Mouse (Mus musculus): Measurements from ENCODE around the gene Cyp2c23. TPM values are rescaled to one million over a fixed set of nuclear protein-coding genes. Genes with fewer than 3 reads are reported as not detected.

The Cyp2c23 gene
- polyA plus RNA-seq, 1 experiment from 2014 or later, result not detected

DNA sequence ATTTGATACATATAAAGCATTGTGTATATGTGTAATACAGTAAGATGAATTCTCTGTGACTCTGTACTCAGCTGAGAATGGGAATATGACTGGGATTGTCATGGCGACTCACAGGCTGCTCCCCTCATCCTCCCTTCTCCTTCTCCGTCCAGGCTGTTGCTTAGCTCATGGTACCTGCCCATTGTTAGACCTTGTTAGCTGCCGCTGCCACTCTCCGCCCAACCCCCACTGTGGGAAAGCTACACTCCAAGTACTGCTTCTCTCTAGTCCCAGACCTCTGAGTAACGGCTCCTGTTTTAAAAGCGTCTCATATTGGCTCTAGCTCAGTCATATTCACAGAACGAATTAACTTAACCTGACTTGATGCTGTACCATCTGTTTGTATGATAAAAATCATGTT, 9.3 kb downstream of the Cyp2c23 start:
- Histone ChIP-seq H3K9me3 (no peaks in the 10 kb centered on the region), H3K9ac (no peak overlapping the region), H3K4me1 (replicated peaks) (no peaks in the 10 kb centered on the region), H3K4me3 (no peak overlapping the region), H3K27me3 (no peaks in the 10 kb centered on the region), H3K27ac (replicated peaks) (no peak overlapping the region), H3K4me2 (no peak overlapping the region), H3K36me3 (no peaks in the 10 kb centered on the region)
- ATAC-seq (ENCODE audit: low FRiP score, low read depth), result no peak
- WGBS, result 61% methylated on average over 7 of the region's 7 CpGs

GRCm38 (mm10) chr19:44013862-44014261, 15.1 kb downstream of the Cyp2c23 start:
- Histone ChIP-seq H3K27me3 (no peaks in the 10 kb centered on the region), H3K27ac (replicated peaks) (no peak overlapping the region), H3K4me2 (no peak overlapping the region), H3K4me3 (no peak overlapping the region), H3K4me1 (replicated peaks) (no peaks in the 10 kb centered on the region), H3K9ac (no peak overlapping the region), H3K9me3 (no peaks in the 10 kb centered on the region), H3K36me3 (no peaks in the 10 kb centered on the region)
- ATAC-seq (ENCODE audit: low FRiP score, low read depth), result no peak
- 86% methylated on average over 6 of the region's 6 CpGs for WGBS

- Histone ChIP-seq H3K36me3 (no peaks in the 10 kb centered on the region), H3K4me1 (replicated peaks) (no peaks in the 10 kb centered on the region), H3K9ac (no peak overlapping the region), H3K4me2 (no peak overlapping the region), H3K9me3 (no peaks in the 10 kb centered on the region), H3K27me3 (no peaks in the 10 kb centered on the region), H3K4me3 (no peak overlapping the region), H3K27ac (replicated peaks) (no peak overlapping the region)
- no peak for ATAC-seq (ENCODE audit: low FRiP score, low read depth)
- WGBS, result 74% methylated on average over 15 of the region's 15 CpGs
Measured at GRCm38 (mm10) chr19:44008784-44009183, 20.2 kb downstream of the Cyp2c23 start.

- ATAC-seq (ENCODE audit: low FRiP score, low read depth), result no peak
- Histone ChIP-seq H3K36me3 (no peaks in the 10 kb centered on the region), H3K4me2 (no peak overlapping the region), H3K9ac (no peak overlapping the region), H3K9me3 (no peaks in the 10 kb centered on the region), H3K27me3 (no peaks in the 10 kb centered on the region), H3K27ac (replicated peaks) (no peak overlapping the region), H3K4me3 (no peak overlapping the region), H3K4me1 (replicated peaks) (no peaks in the 10 kb centered on the region)
- 60% methylated on average over 12 of the region's 12 CpGs for WGBS
Measured at GRCm38 (mm10) chr19:44007186-44007585, 21.8 kb downstream of the Cyp2c23 start.

DNA sequence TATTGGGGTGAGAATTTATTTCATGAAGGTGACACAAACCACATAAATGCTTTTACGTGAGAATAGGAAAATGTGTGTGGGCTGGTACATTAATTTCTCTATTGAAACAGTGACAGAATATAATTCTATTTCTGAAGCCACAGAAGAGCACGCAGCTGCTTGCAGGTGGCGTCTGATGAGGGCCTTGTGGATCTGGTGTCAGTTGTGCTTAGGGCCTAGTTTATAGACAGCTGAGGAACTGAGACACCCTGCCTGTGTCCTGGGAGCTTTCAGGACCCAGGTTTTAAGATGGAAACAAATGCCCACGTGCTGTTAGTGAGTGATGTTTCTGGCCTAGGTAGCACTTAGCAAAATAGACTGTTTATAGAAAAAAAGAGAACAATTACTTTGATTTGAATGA, 24.0 kb downstream of the Cyp2c23 start:
- Histone ChIP-seq H3K36me3 (no peaks in the 10 kb centered on the region), H3K4me1 (replicated peaks) (no peaks in the 10 kb centered on the region), H3K27me3 (no peaks in the 10 kb centered on the region), H3K27ac (replicated peaks) (no peak overlapping the region), H3K4me2 (no peak overlapping the region), H3K9me3 (no peaks in the 10 kb centered on the region), H3K4me3 (no peak overlapping the region), H3K9ac (no peak overlapping the region)
- no peak for ATAC-seq (ENCODE audit: low FRiP score, low read depth)
- WGBS, result 83% methylated on average over 4 of the region's 4 CpGs

- Histone ChIP-seq H3K36me3 (no peaks in the 10 kb centered on the region), H3K27me3 (no peaks in the 10 kb centered on the region), H3K4me1 (replicated peaks) (no peaks in the 10 kb centered on the region), H3K9ac (no peak overlapping the region), H3K9me3 (no peaks in the 10 kb centered on the region), H3K4me3 (no peak overlapping the region), H3K4me2 (no peak overlapping the region), H3K27ac (replicated peaks) (no peak overlapping the region)
- ATAC-seq (ENCODE audit: low FRiP score, low read depth), result no peak
- 88% methylated on average over 2 of the region's 2 CpGs for WGBS
Measured at GRCm38 (mm10) chr19:44004261-44004660, 24.7 kb downstream of the Cyp2c23 start.

DNA sequence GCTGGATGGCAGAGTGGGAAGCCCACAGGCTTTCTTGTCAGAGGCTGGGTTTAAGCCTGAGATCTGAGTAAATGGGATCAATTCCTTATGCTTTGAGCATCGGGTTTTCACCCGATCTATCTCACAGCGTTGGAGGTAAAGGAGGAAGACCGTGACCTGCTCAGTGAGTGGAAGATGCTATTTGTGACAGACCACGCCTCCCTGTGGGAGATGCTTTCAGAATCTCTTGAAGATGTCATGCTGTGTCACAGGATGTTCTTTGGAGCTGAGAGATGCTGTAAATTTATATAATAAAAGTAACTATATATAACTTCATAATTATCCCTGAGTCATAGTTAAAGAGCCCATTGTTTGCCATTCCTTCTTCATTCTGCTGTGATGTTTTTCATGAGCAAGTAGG, 28.3 kb downstream of the Cyp2c23 start:
- Histone ChIP-seq H3K9ac (no peak overlapping the region), H3K27ac (replicated peaks) (no peak overlapping the region), H3K27me3 (no peaks in the 10 kb centered on the region), H3K4me1 (replicated peaks) (no peaks in the 10 kb centered on the region), H3K9me3 (no peaks in the 10 kb centered on the region), H3K4me3 (no peak overlapping the region), H3K36me3 (no peaks in the 10 kb centered on the region), H3K4me2 (no peak overlapping the region)
- ATAC-seq (ENCODE audit: low FRiP score, low read depth), result no peak
- 73% methylated on average over 5 of the region's 5 CpGs for WGBS

GRCm38 (mm10) chr19:44000061-44000460, 28.9 kb downstream of the Cyp2c23 start:
- Histone ChIP-seq H3K4me3 (no peak overlapping the region), H3K9me3 (no peaks in the 10 kb centered on the region), H3K4me2 (no peak overlapping the region), H3K9ac (no peak overlapping the region), H3K27ac (replicated peaks) (no peak overlapping the region), H3K27me3 (no peaks in the 10 kb centered on the region), H3K4me1 (replicated peaks) (no peaks in the 10 kb centered on the region), H3K36me3 (no peaks in the 10 kb centered on the region)
- WGBS, result 97% methylated on average over 1 of the region's 1 CpGs
- ATAC-seq (ENCODE audit: low FRiP score, low read depth), result no peak

DNA sequence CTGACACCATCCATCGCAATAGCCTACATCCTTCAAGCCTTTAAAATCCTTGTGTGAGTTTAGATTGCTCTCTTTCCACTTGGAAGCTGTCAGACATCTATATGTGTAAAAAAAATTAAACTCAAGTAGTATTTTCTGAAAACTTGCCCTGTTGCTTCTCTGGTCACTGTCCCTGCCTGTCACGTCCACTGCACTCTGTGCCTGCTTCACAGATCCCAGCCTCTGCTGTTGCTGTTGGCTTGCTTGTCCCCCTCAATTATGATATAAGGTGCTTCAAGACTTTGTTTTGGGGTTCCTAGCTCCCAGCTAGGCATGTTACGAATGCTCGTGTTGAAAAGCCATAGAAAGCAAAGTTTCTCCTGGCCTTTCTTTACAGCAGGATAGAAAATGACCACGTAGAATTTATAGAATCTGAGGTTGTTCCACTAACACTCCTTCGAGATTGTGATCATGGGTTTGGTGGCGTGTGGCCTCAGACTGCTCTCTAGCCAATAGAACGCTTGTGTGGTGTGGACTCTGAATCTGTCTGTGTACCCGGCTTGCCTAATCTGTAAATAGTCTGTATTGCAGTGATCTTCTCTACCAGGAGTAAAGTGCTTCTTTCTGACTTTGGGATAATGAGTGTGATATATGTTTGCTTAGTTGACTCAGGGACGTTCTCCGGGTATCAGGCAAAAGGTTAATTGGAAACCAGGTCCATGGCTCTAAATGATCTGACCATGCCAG, 30.0 kb downstream of the Cyp2c23 start:
- Histone ChIP-seq H3K4me2 (no peak overlapping the region), H3K9me3 (no peaks in the 10 kb centered on the region), H3K4me3 (no peak overlapping the region), H3K9ac (no peak overlapping the region), H3K4me1 (replicated peaks) (no peaks in the 10 kb centered on the region), H3K27me3 (no peaks in the 10 kb centered on the region), H3K36me3 (no peaks in the 10 kb centered on the region), H3K27ac (replicated peaks) (no peak overlapping the region)
- no peak for ATAC-seq (ENCODE audit: low FRiP score, low read depth)
- WGBS, result 93% methylated on average over 11 of the region's 11 CpGs

- H3K36me3 ChIP-seq, result no peaks in the 10 kb centered on the region
- no peak for ATAC-seq (ENCODE audit: low FRiP score, low read depth)
- H3K4me1 ChIP-seq (replicated peaks), result no peaks in the 10 kb centered on the region
- WGBS, result 85% methylated on average over 10 of the region's 10 CpGs
- H3K27me3 ChIP-seq, result no peaks in the 10 kb centered on the region
- H3K4me2 ChIP-seq, result no peak overlapping the region
- no peak overlapping the region for H3K9ac ChIP-seq
- H3K4me3 ChIP-seq, result no peak overlapping the region
- no peaks in the 10 kb centered on the region for H3K9me3 ChIP-seq
- no peak overlapping the region for H3K27ac ChIP-seq (replicated peaks)
Measured at GRCm38 (mm10) chr19:43998101-43998500, 30.9 kb downstream of the Cyp2c23 start.

- ATAC-seq (ENCODE audit: low FRiP score, low read depth), result no peak
- no peaks in the 10 kb centered on the region for H3K4me1 ChIP-seq (replicated peaks)
- H3K9ac ChIP-seq, result no peak overlapping the region
- H3K27me3 ChIP-seq, result no peaks in the 10 kb centered on the region
- 88% methylated on average over 7 of the region's 7 CpGs for WGBS
- H3K36me3 ChIP-seq, result no peaks in the 10 kb centered on the region
- H3K4me3 ChIP-seq, result no peak overlapping the region
- no peak overlapping the region for H3K4me2 ChIP-seq
- no peaks in the 10 kb centered on the region for H3K9me3 ChIP-seq
- H3K27ac ChIP-seq (replicated peaks), result no peak overlapping the region
Measured at GRCm38 (mm10) chr19:43995427-43995826, 33.6 kb downstream of the Cyp2c23 start.

- no peak overlapping the region for H3K4me2 ChIP-seq
- no peak overlapping the region for H3K9ac ChIP-seq
- no peaks in the 10 kb centered on the region for H3K9me3 ChIP-seq
- no peak for ATAC-seq (ENCODE audit: low FRiP score, low read depth)
- no peaks in the 10 kb centered on the region for H3K27me3 ChIP-seq
- H3K4me1 ChIP-seq (replicated peaks), result no peaks in the 10 kb centered on the region
- WGBS, result 74% methylated on average over 4 of the region's 4 CpGs
- H3K27ac ChIP-seq (replicated peaks), result no peak overlapping the region
- H3K36me3 ChIP-seq, result no peaks in the 10 kb centered on the region
- no peak overlapping the region for H3K4me3 ChIP-seq
Measured at GRCm38 (mm10) chr19:43992464-43992863, 36.5 kb downstream of the Cyp2c23 start.

DNA sequence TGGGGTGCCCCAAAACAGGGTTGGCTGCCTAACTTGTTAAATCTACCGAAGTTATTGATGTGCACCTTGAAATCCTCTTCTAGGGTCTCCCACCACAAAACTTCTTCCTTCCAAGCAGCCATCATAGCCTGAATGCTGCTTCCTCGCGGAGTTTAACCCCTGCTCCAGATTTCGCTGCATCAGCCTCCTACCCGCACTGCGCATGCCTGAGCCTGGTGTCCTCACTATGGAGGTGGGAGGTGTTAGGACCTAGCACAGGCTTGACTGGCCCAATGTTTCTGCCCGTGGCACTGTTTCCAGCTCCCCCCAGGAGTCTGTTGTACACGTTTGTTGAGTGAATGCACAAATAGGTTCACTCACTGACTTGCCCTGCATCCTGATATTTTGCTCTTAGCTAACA, 38.6 kb downstream of the Cyp2c23 start:
- H3K4me1 ChIP-seq (replicated peaks), result peaks cover 9% of the 10 kb centered on the region

More for the DNA sequence above, 38.6 kb downstream of the Cyp2c23 start:
- ATAC-seq (ENCODE audit: low FRiP score, low read depth), result no peak
- no peaks in the 10 kb centered on the region for H3K9me3 ChIP-seq
- H3K27ac ChIP-seq (replicated peaks), result no peak overlapping the region
- no peaks in the 10 kb centered on the region for H3K27me3 ChIP-seq
- H3K4me2 ChIP-seq, result no peak overlapping the region
- 84% methylated on average over 8 of the region's 8 CpGs for WGBS
- no peak overlapping the region for H3K9ac ChIP-seq
- no peak overlapping the region for H3K4me3 ChIP-seq
- no peaks in the 10 kb centered on the region for H3K36me3 ChIP-seq

All from hindbrain, embryonic 15.5 days (tissue).